Mouse (Mus musculus): Measurements from ENCODE around the gene Nckap5l. TPM values are rescaled to one million over a fixed set of nuclear protein-coding genes. Genes with fewer than 3 reads are reported as not detected.
A peak's percentile ranks its signal among the peaks of the same experiment; 100 is the strongest.
"Not testable (repeated sequence)": the region's sequence is repeated elsewhere in the genome, so short reads cannot be mapped to it uniquely, and the experiment has no call there.

Nckap5l gene
- total and polyA plus RNA-seq, 2 experiments from 2014 or later, result 5.0 to 35.0 TPM

GRCm38 (mm10) chr15:99390472-99391401, 66.8 kb downstream of the Nckap5l start:
- WGBS, result 44% methylated on average over 7 of the region's 7 CpGs
- no peaks in the 10 kb centered on the region for H3K27me3 ChIP-seq (ENCODE audit: control insufficient read depth, insufficient read depth, low read length)
- peaks cover 16% of the 10 kb centered on the region for H3K4me1 ChIP-seq (ENCODE audit: control insufficient read depth, insufficient read depth)
- no peak overlapping the region for H3K9ac ChIP-seq (replicated peaks; ENCODE audit: low read depth, low read length)
- H3K27ac ChIP-seq (ENCODE audit: low read depth), result no peak overlapping the region
- no peak overlapping the region for H3K4me3 ChIP-seq (ENCODE audit: low read depth, low read length)
- no peaks in the 10 kb centered on the region for H3K36me3 ChIP-seq (replicated peaks; ENCODE audit: control insufficient read depth, insufficient read depth, low read length)
- H3K9me3 ChIP-seq (replicated peaks; ENCODE audit: control insufficient read depth, low read length), result no peaks in the 10 kb centered on the region
- TF ChIP-seq EP300 (IDR thresholded peaks at IDR 0.05; ENCODE audit: low read depth) (no peak), CTCF (IDR thresholded peaks at IDR 0.05; ENCODE audit: low read depth) (no peak)
- no peak for ATAC-seq (ENCODE audit: insufficient read depth, low read depth)
- no peak overlapping the region for H3K4me2 ChIP-seq (ENCODE audit: low read depth, low read length)
- DNase-seq (ENCODE audit: low spot score), result no peak

- WGBS, result 72% methylated on average over 4 of the region's 4 CpGs
- H3K4me3 ChIP-seq (ENCODE audit: low read depth, low read length), result no peak overlapping the region
- peaks cover 5% of the 10 kb centered on the region; the same call in 1 of the 2 replicates for H3K4me1 ChIP-seq (ENCODE audit: control insufficient read depth, insufficient read depth)
- H3K36me3 ChIP-seq (replicated peaks; ENCODE audit: control insufficient read depth, insufficient read depth, low read length), result no peaks in the 10 kb centered on the region
- no peak overlapping the region for H3K9ac ChIP-seq (replicated peaks; ENCODE audit: low read depth, low read length)
- no peaks in the 10 kb centered on the region for H3K9me3 ChIP-seq (replicated peaks; ENCODE audit: control insufficient read depth, low read length)
- no peak overlapping the region for H3K27ac ChIP-seq (ENCODE audit: low read depth)
- DNase-seq (ENCODE audit: low spot score) (no peak), ATAC-seq (ENCODE audit: insufficient read depth, low read depth) (no peak)
- no peak overlapping the region for H3K4me2 ChIP-seq (ENCODE audit: low read depth, low read length)
- TF ChIP-seq CTCF (IDR thresholded peaks at IDR 0.05; ENCODE audit: low read depth), result no peak
- TF ChIP-seq EP300 (IDR thresholded peaks at IDR 0.05; ENCODE audit: low read depth), result no peak
- H3K27me3 ChIP-seq (ENCODE audit: control insufficient read depth, insufficient read depth, low read length), result no peaks in the 10 kb centered on the region
Measured at GRCm38 (mm10) chr15:99387976-99388375, 69.6 kb downstream of the Nckap5l start.

GRCm38 (mm10) chr15:99386796-99387195, 70.8 kb downstream of the Nckap5l start:
- no peaks in the 10 kb centered on the region for H3K27me3 ChIP-seq (ENCODE audit: control insufficient read depth, insufficient read depth, low read length)
- H3K9ac ChIP-seq (replicated peaks; ENCODE audit: low read depth, low read length), result no peak overlapping the region
- WGBS, result 71% methylated on average over 3 of the region's 3 CpGs
- no peak overlapping the region for H3K27ac ChIP-seq (ENCODE audit: low read depth)
- no peak for DNase-seq (ENCODE audit: low spot score)
- H3K9me3 ChIP-seq (replicated peaks; ENCODE audit: control insufficient read depth, low read length), result no peaks in the 10 kb centered on the region
- no peak overlapping the region for H3K4me3 ChIP-seq (ENCODE audit: low read depth, low read length)
- ATAC-seq (ENCODE audit: insufficient read depth, low read depth), result no peak
- TF ChIP-seq CTCF (IDR thresholded peaks at IDR 0.05; ENCODE audit: low read depth), result no peak
- no peak for TF ChIP-seq EP300 (IDR thresholded peaks at IDR 0.05; ENCODE audit: low read depth)
- no peaks in the 10 kb centered on the region for H3K4me1 ChIP-seq (ENCODE audit: control insufficient read depth, insufficient read depth)
- H3K36me3 ChIP-seq (replicated peaks; ENCODE audit: control insufficient read depth, insufficient read depth, low read length), result no peaks in the 10 kb centered on the region
- H3K4me2 ChIP-seq (ENCODE audit: low read depth, low read length), result no peak overlapping the region

GRCm38 (mm10) chr15:99386110-99386509, 71.4 kb downstream of the Nckap5l start:
- H3K4me2 ChIP-seq (ENCODE audit: low read depth, low read length); ATAC-seq (ENCODE audit: insufficient read depth, low read depth); H3K36me3 ChIP-seq (replicated peaks; ENCODE audit: control insufficient read depth, insufficient read depth, low read length); H3K9me3 ChIP-seq (replicated peaks; ENCODE audit: control insufficient read depth, low read length); H3K27ac ChIP-seq (ENCODE audit: low read depth); H3K9ac ChIP-seq (replicated peaks; ENCODE audit: low read depth, low read length); DNase-seq (ENCODE audit: low spot score); H3K4me1 ChIP-seq (ENCODE audit: control insufficient read depth, insufficient read depth); H3K27me3 ChIP-seq (ENCODE audit: control insufficient read depth, insufficient read depth, low read length); H3K4me3 ChIP-seq (ENCODE audit: low read depth, low read length): not testable (repeated sequence)
- WGBS, result 65% methylated on average over 3 of the region's 3 CpGs

GRCm38 (mm10) chr15:99384071-99384470, 73.5 kb downstream of the Nckap5l start:
- Histone ChIP-seq H3K27ac (ENCODE audit: low read depth) (0 out of 2 replicates have a peak overlapping the region, but pooled peaks have one; percentile 11), H3K9ac (replicated peaks; ENCODE audit: low read depth, low read length) (no peak overlapping the region), H3K4me1 (ENCODE audit: control insufficient read depth, insufficient read depth) (no peaks in the 10 kb centered on the region), H3K4me3 (ENCODE audit: low read depth, low read length) (no peak overlapping the region), H3K9me3 (replicated peaks; ENCODE audit: control insufficient read depth, low read length) (no peaks in the 10 kb centered on the region), H3K4me2 (ENCODE audit: low read depth, low read length) (no peak overlapping the region), H3K27me3 (ENCODE audit: control insufficient read depth, insufficient read depth, low read length) (no peaks in the 10 kb centered on the region), H3K36me3 (replicated peaks; ENCODE audit: control insufficient read depth, insufficient read depth, low read length) (no peaks in the 10 kb centered on the region)
- TF ChIP-seq EP300 (IDR thresholded peaks at IDR 0.05; ENCODE audit: low read depth) (no peak), CTCF (IDR thresholded peaks at IDR 0.05; ENCODE audit: low read depth) (no peak)
- ATAC-seq (ENCODE audit: insufficient read depth, low read depth) (no peak), DNase-seq (ENCODE audit: low spot score) (no peak)
- WGBS, result 58% methylated on average over 6 of the region's 6 CpGs

GRCm38 (mm10) chr15:99382893-99383292, 74.7 kb downstream of the Nckap5l start:
- Histone ChIP-seq H3K27ac (ENCODE audit: low read depth) (no peak overlapping the region), H3K4me1 (ENCODE audit: control insufficient read depth, insufficient read depth) (no peaks in the 10 kb centered on the region), H3K9ac (replicated peaks; ENCODE audit: low read depth, low read length) (no peak overlapping the region), H3K4me2 (ENCODE audit: low read depth, low read length) (no peak overlapping the region), H3K36me3 (replicated peaks; ENCODE audit: control insufficient read depth, insufficient read depth, low read length) (no peaks in the 10 kb centered on the region), H3K9me3 (replicated peaks; ENCODE audit: control insufficient read depth, low read length) (no peaks in the 10 kb centered on the region), H3K27me3 (ENCODE audit: control insufficient read depth, insufficient read depth, low read length) (no peaks in the 10 kb centered on the region), H3K4me3 (ENCODE audit: low read depth, low read length) (no peak overlapping the region)
- ATAC-seq (ENCODE audit: insufficient read depth, low read depth), result no peak
- DNase-seq (ENCODE audit: low spot score), result no peak
- TF ChIP-seq CTCF (IDR thresholded peaks at IDR 0.05; ENCODE audit: low read depth) (no peak), EP300 (IDR thresholded peaks at IDR 0.05; ENCODE audit: low read depth) (no peak)
